Mouse (Mus musculus): ENCODE results near the gene Lcn2. TPM values are rescaled to one million over a fixed set of nuclear protein-coding genes. Genes with fewer than 3 reads are reported as not detected.
A peak's percentile ranks its signal among the peaks of the same experiment; 100 is the strongest.

The Lcn2 gene
- total and polyA plus RNA-seq, 2 experiments from 2014 or later, result 0.31 to 0.80 TPM

DNA sequence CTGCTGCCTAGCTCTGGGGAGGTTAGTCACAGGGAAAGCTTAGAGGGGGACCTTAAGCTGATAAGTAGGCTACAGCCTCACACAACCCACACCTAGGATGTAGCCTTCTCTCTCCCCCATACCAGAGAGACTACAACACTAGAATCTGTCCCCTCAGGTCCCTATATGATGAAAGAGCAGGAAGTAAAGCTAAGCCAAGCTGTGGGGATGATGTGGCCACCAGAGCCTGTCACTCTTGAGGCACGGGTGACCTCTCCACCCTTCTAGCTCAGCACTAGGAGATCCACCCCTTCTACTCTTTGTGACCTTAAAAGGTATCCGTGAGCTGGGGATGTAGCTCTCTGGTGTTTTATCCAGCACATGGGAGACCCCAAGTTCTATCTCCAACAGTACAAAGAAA is 1.1 kb upstream of the Lcn2 start:
- no peak overlapping the region for H3K27ac ChIP-seq
- no peaks in the 10 kb centered on the region for H3K36me3 ChIP-seq (ENCODE audit: insufficient read depth, low read length)
- WGBS, result 77% methylated on average over 2 of the region's 2 CpGs
- DNase-seq (ENCODE audit: low spot score) (no peak), ATAC-seq (no peak)
- TF ChIP-seq CTCF (IDR thresholded peaks at IDR 0.05; ENCODE audit: low read depth), result no peak
- H3K4me2 ChIP-seq (ENCODE audit: low read depth, low read length), result no peak overlapping the region
- H3K4me1 ChIP-seq (ENCODE audit: insufficient read depth, low read length), result no peaks in the 10 kb centered on the region
- H3K4me3 ChIP-seq (ENCODE audit: low read length), result no peak overlapping the region
- H3K9me3 ChIP-seq (ENCODE audit: low read length), result no peaks in the 10 kb centered on the region
- H3K9ac ChIP-seq (replicated peaks; ENCODE audit: low read length), result no peak overlapping the region
- H3K27me3 ChIP-seq (ENCODE audit: insufficient read depth, low read length), result no peaks in the 10 kb centered on the region

GRCm38 (mm10) chr2:32382689-32383088 is 5.4 kb downstream of the Lcn2 start:
- DNase-seq (ENCODE audit: low spot score), result no peak
- peak overlapping the region; percentile 71; the same call in 1 of the 2 replicates for H3K27ac ChIP-seq
- no peaks in the 10 kb centered on the region for H3K9me3 ChIP-seq (ENCODE audit: low read length)
- peaks cover 20% of the 10 kb centered on the region for H3K36me3 ChIP-seq (ENCODE audit: insufficient read depth, low read length)
- H3K4me2 ChIP-seq (ENCODE audit: low read depth, low read length), result no peak overlapping the region
- H3K4me1 ChIP-seq (ENCODE audit: insufficient read depth, low read length), result 0 out of 2 replicates have a peak, but pooled peaks cover 3% of the 10 kb centered on the region
- TF ChIP-seq CTCF (IDR thresholded peaks at IDR 0.05; ENCODE audit: low read depth), result no peak
- no peak overlapping the region for H3K9ac ChIP-seq (replicated peaks; ENCODE audit: low read length)
- ATAC-seq, result no peak
- H3K4me3 ChIP-seq (ENCODE audit: low read length), result no peak overlapping the region
- 80% methylated on average over 2 of the region's 2 CpGs for WGBS
- no peaks in the 10 kb centered on the region for H3K27me3 ChIP-seq (ENCODE audit: insufficient read depth, low read length)

- Histone ChIP-seq H3K27ac (peak within 1 kb of the TSS; percentile 71), H3K4me2 (ENCODE audit: low read depth, low read length) (peak within 1 kb of the TSS; percentile 95), H3K4me3 (ENCODE audit: low read length) (peak within 1 kb of the TSS; percentile 64), H3K27me3 (ENCODE audit: insufficient read depth, low read length) (no peaks in the 10 kb centered on the region), H3K9me3 (ENCODE audit: low read length) (no peaks in the 10 kb centered on the region), H3K36me3 (ENCODE audit: insufficient read depth, low read length) (peaks cover 29% of the 10 kb centered on the region), H3K9ac (replicated peaks; ENCODE audit: low read length) (peak within 1 kb of the TSS; percentile 61), H3K4me1 (ENCODE audit: insufficient read depth, low read length) (0 out of 2 replicates have a peak, but pooled peaks cover 3% of the 10 kb centered on the region)
- WGBS, result under 1% methylated on average over 40 of the region's 47 CpGs
- TF ChIP-seq CTCF (IDR thresholded peaks at IDR 0.05; ENCODE audit: low read depth), result no peak
- peak; percentile 90 for ATAC-seq
- peak; percentile 92 for DNase-seq (ENCODE audit: low spot score)
Measured at GRCm38 (mm10) chr2:32381775-32382223, 6.3 kb downstream of the Lcn2 start, which contains the start of gene 1110008P14Rik. 1110008P14Rik (minus strand) TSS chr2:32381938.

DNA sequence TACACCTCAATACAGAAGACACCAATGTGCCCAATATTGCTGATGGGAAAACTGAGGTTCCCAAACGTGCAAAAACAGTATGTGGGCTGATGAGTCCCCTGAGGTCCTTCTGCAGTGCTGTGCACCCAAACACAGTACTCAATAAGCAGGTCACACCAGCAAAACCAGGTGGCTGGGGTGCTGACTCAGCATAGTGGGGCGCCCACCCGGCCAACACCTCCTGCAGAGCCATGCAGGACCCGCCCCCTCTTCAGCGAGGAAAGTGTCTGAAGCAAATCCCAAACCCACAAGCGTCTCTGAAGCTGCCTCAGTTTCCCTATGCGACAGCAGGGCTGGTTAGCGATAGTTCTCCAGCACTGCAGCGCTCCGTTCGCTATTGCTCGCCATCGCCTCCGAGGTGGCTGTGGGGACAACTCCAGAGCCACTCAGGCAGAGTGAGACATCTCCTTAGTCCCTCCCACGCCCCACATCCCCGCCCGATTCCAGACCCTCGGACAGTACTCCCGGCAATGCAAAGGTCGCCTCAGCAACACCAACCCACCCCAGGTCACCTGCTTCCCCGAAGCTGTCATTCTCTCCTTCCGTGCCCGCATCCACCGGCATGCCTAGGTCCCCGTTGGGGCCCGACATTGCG is 6.8 kb downstream of the Lcn2 start:
- Histone ChIP-seq H3K36me3 (ENCODE audit: insufficient read depth, low read length) (peaks cover 35% of the 10 kb centered on the region), H3K27ac (peak overlapping the region; percentile 71), H3K4me3 (ENCODE audit: low read length) (peak overlapping the region; percentile 64), H3K9ac (replicated peaks; ENCODE audit: low read length) (peak overlapping the region; percentile 61), H3K4me2 (ENCODE audit: low read depth, low read length) (peak overlapping the region; percentile 95), H3K9me3 (ENCODE audit: low read length) (no peaks in the 10 kb centered on the region), H3K27me3 (ENCODE audit: insufficient read depth, low read length) (no peaks in the 10 kb centered on the region), H3K4me1 (ENCODE audit: insufficient read depth, low read length) (0 out of 2 replicates have a peak, but pooled peaks cover 3% of the 10 kb centered on the region)
- 1% methylated on average over 27 of the region's 27 CpGs for WGBS
- ATAC-seq (peak; percentile 64), DNase-seq (ENCODE audit: low spot score) (peak; percentile 53)
- peak; percentile 18; the same call in 1 of the 2 replicates for TF ChIP-seq CTCF (IDR thresholded peaks at IDR 0.05; ENCODE audit: low read depth)

DNA sequence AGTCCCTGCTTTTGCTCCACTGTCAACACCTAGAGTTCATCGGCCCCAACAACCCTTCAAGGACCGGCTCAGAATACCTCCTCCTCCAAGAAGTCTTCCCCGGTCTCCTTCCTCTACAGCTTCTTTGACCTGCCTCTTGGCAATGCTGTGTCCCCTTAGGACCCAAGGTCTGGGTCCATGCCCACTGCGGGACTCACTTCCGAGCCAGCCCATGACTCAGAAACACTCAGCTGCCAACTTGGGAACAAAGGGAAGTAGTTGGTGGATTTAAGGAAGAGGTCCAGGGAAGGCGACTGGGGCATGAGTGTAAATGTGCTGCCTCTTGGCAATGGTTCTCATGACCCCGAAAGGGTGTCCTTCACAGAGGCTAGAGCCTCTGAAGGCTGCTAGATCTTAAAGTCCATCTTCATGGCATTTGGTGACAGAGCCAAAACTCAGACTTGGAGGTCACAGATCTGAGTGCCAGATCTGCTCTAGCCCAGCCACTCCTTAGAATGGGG is 8.0 kb downstream of the Lcn2 start:
- Histone ChIP-seq H3K4me2 (ENCODE audit: low read depth, low read length) (no peak overlapping the region), H3K4me1 (ENCODE audit: insufficient read depth, low read length) (0 out of 2 replicates have a peak, but pooled peaks cover 3% of the 10 kb centered on the region), H3K36me3 (ENCODE audit: insufficient read depth, low read length) (peaks cover 47% of the 10 kb centered on the region), H3K27me3 (ENCODE audit: insufficient read depth, low read length) (no peaks in the 10 kb centered on the region), H3K27ac (no peak overlapping the region), H3K4me3 (ENCODE audit: low read length) (no peak overlapping the region), H3K9ac (replicated peaks; ENCODE audit: low read length) (no peak overlapping the region), H3K9me3 (ENCODE audit: low read length) (no peaks in the 10 kb centered on the region)
- DNase-seq (ENCODE audit: low spot score) (peak; percentile 7), ATAC-seq (no peak)
- no peak for TF ChIP-seq CTCF (IDR thresholded peaks at IDR 0.05; ENCODE audit: low read depth)
- 74% methylated on average over 7 of the region's 7 CpGs for WGBS

DNA sequence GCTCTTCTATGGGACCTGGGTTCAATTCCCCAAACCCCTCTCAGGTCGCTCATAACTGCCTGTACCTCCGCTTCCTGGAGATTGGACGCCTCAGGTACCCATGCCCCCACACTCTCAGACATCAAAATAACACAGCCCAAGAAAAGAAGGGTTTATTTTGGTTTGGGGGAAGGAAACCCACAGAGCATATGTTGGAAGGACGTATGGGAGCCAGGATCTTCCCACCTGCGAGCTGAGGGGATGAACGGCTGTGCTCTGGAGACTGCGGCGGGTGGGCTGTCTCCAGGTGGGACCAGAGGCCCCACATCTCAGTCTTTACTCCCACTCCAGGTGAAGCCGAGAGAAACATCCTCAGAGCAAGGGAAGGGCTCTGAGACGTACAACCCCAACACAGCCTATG is 11.1 kb downstream of the Lcn2 start:
- ATAC-seq (no peak), DNase-seq (ENCODE audit: low spot score) (no peak)
- 95% methylated on average over 10 of the region's 10 CpGs for WGBS
- Histone ChIP-seq H3K27me3 (ENCODE audit: insufficient read depth, low read length) (no peaks in the 10 kb centered on the region), H3K4me1 (ENCODE audit: insufficient read depth, low read length) (0 out of 2 replicates have a peak, but pooled peaks cover 3% of the 10 kb centered on the region), H3K4me2 (ENCODE audit: low read depth, low read length) (no peak overlapping the region), H3K27ac (no peak overlapping the region), H3K4me3 (ENCODE audit: low read length) (no peak overlapping the region), H3K36me3 (ENCODE audit: insufficient read depth, low read length) (peaks cover 56% of the 10 kb centered on the region), H3K9ac (replicated peaks; ENCODE audit: low read length) (no peak overlapping the region), H3K9me3 (ENCODE audit: low read length) (no peaks in the 10 kb centered on the region)
- TF ChIP-seq CTCF (IDR thresholded peaks at IDR 0.05; ENCODE audit: low read depth), result no peak

Data from hindbrain, postnatal 0 days (tissue).